Mouse (Mus musculus): ENCODE measurements around the gene Arhgap21. TPM values are rescaled to one million over a fixed set of nuclear protein-coding genes. Genes with fewer than 3 reads are reported as not detected.

Gene Arhgap21
- polyA plus RNA-seq (2015; fragmentation: Nextera tagmentation; extraction: Ambion mirVana), result 5.2 and 5.5 TPM in 2 replicates

DNA sequence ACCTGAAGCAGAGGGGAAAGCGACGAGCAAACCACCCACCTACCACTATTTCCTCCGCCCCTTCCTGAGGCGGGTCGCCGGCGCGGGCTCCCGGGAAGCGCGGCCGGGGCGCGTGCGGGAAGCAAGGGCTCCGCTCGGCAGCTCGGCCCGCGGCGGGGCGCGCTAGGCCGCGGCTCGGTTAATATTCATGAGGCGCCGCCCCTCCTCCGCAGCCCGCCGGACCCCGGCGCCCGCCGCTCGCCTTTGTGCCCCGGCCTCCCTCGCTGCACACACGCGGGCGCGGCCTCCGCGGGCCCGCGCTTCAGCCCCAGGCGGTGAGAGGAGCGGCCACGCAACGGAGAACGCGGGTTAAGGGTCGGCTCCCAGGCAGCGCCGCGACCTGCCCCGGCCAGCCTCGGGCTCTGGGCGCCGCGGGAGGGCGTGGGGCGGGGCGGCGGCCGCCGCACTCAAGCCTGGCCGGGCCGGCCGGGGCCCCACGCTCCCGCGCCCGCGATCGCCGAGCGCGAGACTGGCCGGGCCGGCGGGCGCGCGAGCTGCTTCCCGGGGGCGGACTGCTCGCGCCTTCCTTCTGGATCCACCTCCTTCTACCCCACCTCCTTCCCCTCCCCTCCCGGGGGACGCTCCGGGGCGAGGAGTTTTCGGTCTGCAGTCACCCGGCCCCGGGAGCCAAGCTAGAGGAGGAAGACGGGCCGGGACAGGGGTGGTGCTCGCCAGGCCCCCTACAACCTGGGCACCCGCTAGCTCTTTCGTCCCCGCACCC is at the start of gene Arhgap21:
Gene Arhgap21 (minus strand): TSS at position 441 of the 760 bp plus-strand sequence.
- TF ChIP-seq EP300 (optimal IDR thresholded peaks at IDR 0.05), result no peak
- no peak for TF ChIP-seq CTCF (IDR thresholded peaks at IDR 0.05; ENCODE audit: low read depth)
- H3K4me1 ChIP-seq (replicated peaks; ENCODE audit: control insufficient read depth, insufficient read depth), result peaks cover 6% of the 10 kb centered on the region; the same call in 1 of the 2 replicates
- under 1% methylated on average over 50 of the region's 102 CpGs for WGBS
- H3K9ac ChIP-seq (ENCODE audit: low read length), result peak within 1 kb of the TSS; percentile 96
- peak within 1 kb of the TSS; percentile 90 for H3K4me3 ChIP-seq (ENCODE audit: low read depth, low read length)
- H3K36me3 ChIP-seq (ENCODE audit: control insufficient read depth, insufficient read depth, low read length), result no peaks in the 10 kb centered on the region
- no peaks in the 10 kb centered on the region for H3K9me3 ChIP-seq (ENCODE audit: control insufficient read depth, low read length)
- DNase-seq (ENCODE audit: low spot score) (peak; percentile 79), ATAC-seq (ENCODE audit: low FRiP score, low TSS enrichment) (peak; percentile 82)
- peak within 1 kb of the TSS; percentile 98 for H3K27ac ChIP-seq (replicated peaks)
- H3K4me2 ChIP-seq (replicated peaks; ENCODE audit: low read depth), result peak within 1 kb of the TSS; percentile 86
- no peaks in the 10 kb centered on the region for H3K27me3 ChIP-seq (ENCODE audit: control insufficient read depth, insufficient read depth, low read length)

DNA sequence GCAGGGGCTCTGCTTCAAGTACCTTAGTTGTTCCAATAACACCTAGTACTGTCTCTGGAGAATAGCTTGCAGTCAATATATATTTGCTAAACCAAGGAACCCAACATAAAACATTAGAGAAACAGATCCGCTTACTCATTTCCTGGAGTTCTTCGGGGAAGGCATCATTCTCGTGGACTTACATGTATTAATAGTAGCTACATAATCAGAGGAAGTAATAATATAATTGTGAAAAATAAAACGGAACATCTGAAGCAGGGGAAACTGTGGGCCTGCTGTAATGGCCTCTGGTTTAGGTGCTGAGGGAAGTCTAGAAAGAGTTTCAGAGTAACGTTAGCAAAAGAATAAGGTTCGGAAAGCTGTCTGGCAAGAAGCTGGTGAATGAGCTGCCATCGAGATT is 47.9 kb upstream of the Arhgap21 start:
- Histone ChIP-seq H3K9me3 (ENCODE audit: control insufficient read depth, low read length) (no peaks in the 10 kb centered on the region), H3K9ac (ENCODE audit: low read length) (no peak overlapping the region), H3K4me2 (replicated peaks; ENCODE audit: low read depth) (no peak overlapping the region), H3K4me3 (ENCODE audit: low read depth, low read length) (no peak overlapping the region), H3K27me3 (ENCODE audit: control insufficient read depth, insufficient read depth, low read length) (no peaks in the 10 kb centered on the region), H3K27ac (replicated peaks) (no peak overlapping the region; the same call in 1 of the 2 replicates), H3K36me3 (ENCODE audit: control insufficient read depth, insufficient read depth, low read length) (no peaks in the 10 kb centered on the region), H3K4me1 (replicated peaks; ENCODE audit: control insufficient read depth, insufficient read depth) (no peaks in the 10 kb centered on the region)
- TF ChIP-seq EP300 (optimal IDR thresholded peaks at IDR 0.05) (no peak), CTCF (IDR thresholded peaks at IDR 0.05; ENCODE audit: low read depth) (no peak)
- 71% methylated on average over 7 of the region's 7 CpGs for WGBS
- DNase-seq (ENCODE audit: low spot score) (no peak), ATAC-seq (ENCODE audit: low FRiP score, low TSS enrichment) (no peak)

GRCm38 (mm10) chr2:21010806-21011397 is 42.2 kb upstream of the Arhgap21 start:
- no peaks in the 10 kb centered on the region for H3K4me1 ChIP-seq (replicated peaks; ENCODE audit: control insufficient read depth, insufficient read depth)
- H3K27me3 ChIP-seq (ENCODE audit: control insufficient read depth, insufficient read depth, low read length), result no peaks in the 10 kb centered on the region
- ATAC-seq (ENCODE audit: low FRiP score, low TSS enrichment) (no peak), DNase-seq (ENCODE audit: low spot score) (no peak)
- no peak overlapping the region for H3K4me3 ChIP-seq (ENCODE audit: low read depth, low read length)
- H3K36me3 ChIP-seq (ENCODE audit: control insufficient read depth, insufficient read depth, low read length), result no peaks in the 10 kb centered on the region
- TF ChIP-seq EP300 (optimal IDR thresholded peaks at IDR 0.05), result no peak
- no peaks in the 10 kb centered on the region for H3K9me3 ChIP-seq (ENCODE audit: control insufficient read depth, low read length)
- no peak overlapping the region for H3K4me2 ChIP-seq (replicated peaks; ENCODE audit: low read depth)
- no peak overlapping the region for H3K9ac ChIP-seq (ENCODE audit: low read length)
- H3K27ac ChIP-seq (replicated peaks), result no peak overlapping the region
- WGBS, result 62% methylated on average over 11 of the region's 11 CpGs

GRCm38 (mm10) chr2:21010219-21010618 is 41.5 kb upstream of the Arhgap21 start:
- H3K4me3 ChIP-seq (ENCODE audit: low read depth, low read length), result no peak overlapping the region
- no peak overlapping the region for H3K9ac ChIP-seq (ENCODE audit: low read length)
- H3K4me1 ChIP-seq (replicated peaks; ENCODE audit: control insufficient read depth, insufficient read depth), result no peaks in the 10 kb centered on the region
- H3K36me3 ChIP-seq (ENCODE audit: control insufficient read depth, insufficient read depth, low read length), result no peaks in the 10 kb centered on the region
- WGBS, result 69% methylated on average over 9 of the region's 9 CpGs
- no peak for DNase-seq (ENCODE audit: low spot score)
- no peaks in the 10 kb centered on the region for H3K27me3 ChIP-seq (ENCODE audit: control insufficient read depth, insufficient read depth, low read length)
- ATAC-seq (ENCODE audit: low FRiP score, low TSS enrichment), result no peak
- no peak overlapping the region for H3K27ac ChIP-seq (replicated peaks)
- no peak overlapping the region for H3K4me2 ChIP-seq (replicated peaks; ENCODE audit: low read depth)
- TF ChIP-seq EP300 (optimal IDR thresholded peaks at IDR 0.05) (no peak), CTCF (IDR thresholded peaks at IDR 0.05; ENCODE audit: low read depth) (no peak)
- H3K9me3 ChIP-seq (ENCODE audit: control insufficient read depth, low read length), result no peaks in the 10 kb centered on the region

DNA sequence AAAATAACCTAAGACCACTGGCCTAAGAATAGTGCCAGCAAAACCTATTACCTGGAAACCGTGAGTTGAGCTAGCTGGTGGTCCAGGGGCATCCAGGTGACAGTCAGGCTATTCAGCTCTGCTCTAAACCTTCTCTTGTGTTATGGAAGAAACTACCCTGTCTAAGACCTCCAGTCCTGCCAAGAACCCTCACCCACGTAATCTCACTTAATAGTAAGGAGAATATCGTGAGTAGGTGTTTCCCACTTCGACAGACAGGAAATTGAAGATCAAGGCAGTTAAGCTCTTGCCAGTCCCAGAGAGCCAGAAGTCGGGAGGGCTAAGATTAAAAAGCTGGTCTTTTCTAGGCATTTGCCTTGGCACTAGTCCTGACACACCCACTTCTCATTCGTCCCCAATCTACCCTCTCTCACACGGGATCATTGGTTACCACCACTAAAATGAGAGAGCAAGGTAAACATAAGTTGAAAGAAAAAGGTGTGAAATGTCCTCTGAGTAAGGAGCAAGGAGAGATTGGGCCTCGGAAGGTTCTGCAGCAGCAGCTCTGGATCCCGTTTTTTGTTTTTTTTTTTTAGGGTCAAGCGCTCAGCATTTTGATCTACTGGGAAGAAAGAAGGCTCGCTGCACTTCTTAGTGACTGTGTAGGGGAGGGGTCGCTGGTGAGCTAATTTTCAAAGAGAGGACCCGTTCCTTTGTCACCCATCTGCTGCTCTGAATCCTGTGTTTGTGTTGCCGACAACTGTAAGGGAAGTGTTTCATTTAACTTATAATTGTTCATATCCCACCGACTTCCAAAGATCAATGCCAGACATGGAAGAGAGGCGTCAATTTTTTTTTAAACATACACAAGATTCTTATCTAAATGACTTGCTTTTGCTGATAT is 40.8 kb upstream of the Arhgap21 start:
- 33% methylated on average over 16 of the region's 16 CpGs for WGBS
- no peaks in the 10 kb centered on the region for H3K27me3 ChIP-seq (ENCODE audit: control insufficient read depth, insufficient read depth, low read length)
- ATAC-seq (ENCODE audit: low FRiP score, low TSS enrichment) (no peak), DNase-seq (ENCODE audit: low spot score) (no peak)
- no peaks in the 10 kb centered on the region for H3K36me3 ChIP-seq (ENCODE audit: control insufficient read depth, insufficient read depth, low read length)
- no peak overlapping the region for H3K4me3 ChIP-seq (ENCODE audit: low read depth, low read length)
- TF ChIP-seq EP300 (optimal IDR thresholded peaks at IDR 0.05), result no peak
- TF ChIP-seq CTCF (IDR thresholded peaks at IDR 0.05; ENCODE audit: low read depth), result no peak
- H3K4me1 ChIP-seq (replicated peaks; ENCODE audit: control insufficient read depth, insufficient read depth), result no peaks in the 10 kb centered on the region
- H3K27ac ChIP-seq (replicated peaks), result no peak overlapping the region
- H3K9me3 ChIP-seq (ENCODE audit: control insufficient read depth, low read length), result no peaks in the 10 kb centered on the region
- no peak overlapping the region for H3K9ac ChIP-seq (ENCODE audit: low read length)
- H3K4me2 ChIP-seq (replicated peaks; ENCODE audit: low read depth), result no peak overlapping the region
